Mouse (Mus musculus) olfactory bulb, adult 2 months (tissue): ENCODE measurements around the gene Stra6. TPM values are rescaled to one million over a fixed set of nuclear protein-coding genes. Genes with fewer than 3 reads are reported as not detected.

Experiments
- H3K27ac ChIP-seq: fragments of 200-500 bp; 2 replicates; pipeline ENCODE4 v1.5.1; 2012; ENCODE audit warnings: low read depth, low read length; ENCODE audit not compliant: insufficient read depth
- H3K4me1 ChIP-seq: fragments of 200-500 bp; 2 replicates; pipeline ENCODE4 v1.6.1; 2012; ENCODE audit warnings: low read length; ENCODE audit not compliant: control insufficient read depth, insufficient read depth
- H3K4me3 ChIP-seq: fragments of 200-500 bp; 2 replicates; pipeline ENCODE4 v1.5.1; 2012; ENCODE audit warnings: mild to moderate bottlenecking, low read depth, low read length, moderate library complexity; ENCODE audit not compliant: insufficient read depth
- CTCF ChIP-seq: fragments of 200-500 bp; IDR thresholded peaks from 2 replicates; pipeline ENCODE4 v1.5.1; 2012; ENCODE audit warnings: low read depth, mild to moderate bottlenecking, low read length, moderate library complexity; ENCODE audit not compliant: insufficient read depth
- POLR2A ChIP-seq: fragments of 200-500 bp; IDR thresholded peaks from 2 replicates; pipeline ENCODE4 v1.6.1; 2012; ENCODE audit warnings: mild to moderate bottlenecking, low read depth, low read length, moderate library complexity; ENCODE audit not compliant: insufficient read depth
- WGBS: fragments of 180-500 bp; shearing (Covaris S2); methylation state at CpG from one replicate; pipeline ENCODE4 v1.1.7; 2018; 5-methylcytosine and 5-hydroxymethylcytosine counted together
- polyA plus RNA-seq: library from polyadenylated mRNA; stranded (reverse); fragments of >200 nt; gene quantifications from 2 replicates; pipeline ENCODE4 v1.2.4, GENCODE M21; 2012; ENCODE audit warnings: low replicate concordance; ENCODE audit not compliant: missing spikeins, insufficient read depth, insufficient read length

Stra6 gene
- polyA plus RNA-seq, 1 experiment: not detected

DNA sequence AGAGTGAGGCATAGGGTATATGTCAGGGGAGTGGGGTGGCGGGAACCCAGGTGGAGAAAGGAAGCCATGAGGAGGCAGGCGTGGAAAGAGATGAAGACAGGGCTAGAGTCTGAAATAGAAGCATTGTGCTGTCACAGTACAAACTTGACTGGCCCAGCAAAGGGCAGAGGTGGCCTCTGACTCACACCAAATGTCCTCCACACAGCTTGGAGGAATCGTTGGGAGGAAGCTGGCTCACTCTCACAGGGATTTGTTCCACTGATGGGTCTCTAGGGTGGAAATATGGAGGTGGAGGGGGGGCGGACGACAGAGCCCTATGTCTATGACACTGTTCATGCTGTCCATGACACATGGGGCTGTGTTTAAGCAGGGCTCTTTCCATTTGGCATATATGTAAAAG, 99.6 kb downstream of the Stra6 start:
- Histone ChIP-seq H3K4me3 (no peak overlapping the region), H3K27ac (no peak overlapping the region), H3K4me1 (peaks cover 15% of the 10 kb centered on the region)
- 68% methylated on average over 5 of the region's 5 CpGs for WGBS
- TF ChIP-seq CTCF: no peak
- TF ChIP-seq POLR2A: no peak

GRCm38 (mm10) chr9:58165779-58166178, 102.2 kb downstream of the Stra6 start:
- H3K27ac ChIP-seq: no peak overlapping the region
- TF ChIP-seq POLR2A: no peak
- TF ChIP-seq CTCF: no peak
- no peak overlapping the region for H3K4me3 ChIP-seq
- H3K4me1 ChIP-seq: peaks cover 7% of the 10 kb centered on the region
- WGBS: 95% methylated on average over 1 of the region's 1 CpGs

DNA sequence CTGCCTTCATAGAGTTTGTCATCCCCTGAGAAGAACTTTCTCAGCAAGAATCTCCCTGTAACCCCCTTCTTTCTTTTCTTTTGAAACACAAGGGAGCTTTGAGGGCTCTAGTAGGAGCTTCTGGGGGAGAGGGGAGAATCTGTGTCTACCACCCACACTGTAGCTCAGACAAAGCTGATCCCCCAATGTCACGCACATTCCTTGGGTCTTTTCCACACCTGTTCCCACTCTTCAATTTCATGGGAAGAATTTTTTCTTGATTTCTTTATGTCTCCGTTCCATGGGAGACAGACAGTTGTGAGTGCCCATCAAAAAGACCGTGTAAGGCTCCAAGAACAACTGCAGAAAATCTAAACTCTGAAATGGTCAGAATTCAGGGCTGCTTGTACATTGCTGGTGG, 105.3 kb downstream of the Stra6 start:
- no peaks in the 10 kb centered on the region for H3K4me1 ChIP-seq
- H3K4me3 ChIP-seq: no peak overlapping the region
- no peak overlapping the region for H3K27ac ChIP-seq
- TF ChIP-seq CTCF: no peak
- no peak for TF ChIP-seq POLR2A
- WGBS: 84% methylated on average over 3 of the region's 3 CpGs

GRCm38 (mm10) chr9:58169426-58169825, 105.8 kb downstream of the Stra6 start:
- 77% methylated on average over 6 of the region's 6 CpGs for WGBS
- Histone ChIP-seq H3K27ac (no peak overlapping the region), H3K4me1 (no peaks in the 10 kb centered on the region), H3K4me3 (no peak overlapping the region)
- no peak for TF ChIP-seq POLR2A
- TF ChIP-seq CTCF: no peak

GRCm38 (mm10) chr9:58172863-58173262, 109.3 kb downstream of the Stra6 start:
- no peak overlapping the region for H3K27ac ChIP-seq
- TF ChIP-seq CTCF (no peak), POLR2A (no peak)
- H3K4me3 ChIP-seq: no peak overlapping the region
- H3K4me1 ChIP-seq: peaks cover 10% of the 10 kb centered on the region; the same call in 1 of the 2 replicates
- WGBS: 80% methylated on average over 2 of the region's 2 CpGs

- Histone ChIP-seq H3K4me3 (no peak overlapping the region), H3K4me1 (peaks cover 14% of the 10 kb centered on the region; the same call in 1 of the 2 replicates), H3K27ac (peak overlapping the region; percentile 67)
- 23% methylated on average over 5 of the region's 5 CpGs for WGBS
- TF ChIP-seq CTCF (no peak), POLR2A (no peak)
These were observed 111.2 kb downstream of the Stra6 start for GRCm38 (mm10) chr9:58174818-58175251.

DNA sequence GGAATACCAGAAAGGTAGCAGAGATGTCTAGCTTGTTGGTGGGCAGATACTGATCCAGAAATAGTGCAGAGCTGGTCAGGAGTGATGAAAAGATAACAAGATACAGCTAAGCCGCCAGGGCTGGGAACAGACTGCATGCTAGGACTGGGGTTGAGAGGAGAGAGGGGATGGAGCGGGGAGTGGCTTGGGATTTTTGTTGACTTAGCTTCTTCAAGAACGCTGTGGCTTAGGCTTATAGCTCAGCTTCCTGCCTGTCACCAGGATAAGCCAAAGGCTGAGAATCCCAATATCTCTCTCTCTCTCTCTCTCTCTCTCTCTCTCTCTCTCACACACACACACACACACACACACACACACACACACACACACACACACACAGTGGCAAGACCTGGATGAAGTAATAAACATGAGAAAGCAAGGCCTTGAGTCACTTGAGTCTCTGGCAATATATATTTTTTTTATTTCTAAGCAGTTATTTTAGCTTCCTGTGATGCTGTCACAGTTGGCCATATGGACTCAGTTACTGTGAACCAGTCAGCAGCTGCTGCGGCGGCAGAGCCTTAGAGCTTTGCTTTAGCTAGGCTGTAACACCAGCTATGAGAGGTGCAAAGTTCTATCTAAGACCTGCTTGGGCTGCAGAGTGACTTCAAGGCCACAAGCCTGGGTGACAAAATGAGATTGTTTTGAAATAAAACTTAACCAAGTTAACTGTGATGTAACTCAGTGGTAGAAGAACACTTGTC, 112.3 kb downstream of the Stra6 start:
- 50% methylated on average over 5 of the region's 5 CpGs for WGBS
- Histone ChIP-seq H3K4me1 (peaks cover 14% of the 10 kb centered on the region; the same call in 1 of the 2 replicates), H3K27ac (peak overlapping the region; percentile 67; the same call in 1 of the 2 replicates), H3K4me3 (no peak overlapping the region)
- no peak for TF ChIP-seq POLR2A
- no peak for TF ChIP-seq CTCF

DNA sequence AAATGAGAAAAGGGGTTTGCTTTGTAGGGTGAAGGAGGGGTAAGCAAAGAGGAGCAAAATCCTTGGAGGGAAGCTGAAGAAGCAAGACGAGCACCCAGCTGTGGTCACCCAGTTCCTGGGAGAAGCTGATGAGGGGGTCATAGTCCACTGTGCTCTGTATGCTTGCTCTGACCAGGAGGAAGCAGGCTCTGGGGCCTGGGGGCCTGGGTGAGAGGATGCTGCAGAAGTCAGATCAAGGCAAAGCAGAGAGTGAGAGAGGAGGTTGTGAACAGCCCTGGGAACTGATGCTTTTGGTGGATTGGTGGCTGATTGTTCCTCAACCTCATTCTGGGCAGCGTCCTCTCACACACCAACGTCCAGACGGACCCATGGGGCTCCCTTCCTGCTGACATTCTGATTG, 113.6 kb downstream of the Stra6 start:
- peaks cover 14% of the 10 kb centered on the region; the same call in 1 of the 2 replicates for H3K4me1 ChIP-seq
- WGBS: 74% methylated on average over 4 of the region's 4 CpGs
- no peak overlapping the region for H3K4me3 ChIP-seq
- TF ChIP-seq POLR2A (no peak), CTCF (no peak)
- no peak overlapping the region for H3K27ac ChIP-seq

DNA sequence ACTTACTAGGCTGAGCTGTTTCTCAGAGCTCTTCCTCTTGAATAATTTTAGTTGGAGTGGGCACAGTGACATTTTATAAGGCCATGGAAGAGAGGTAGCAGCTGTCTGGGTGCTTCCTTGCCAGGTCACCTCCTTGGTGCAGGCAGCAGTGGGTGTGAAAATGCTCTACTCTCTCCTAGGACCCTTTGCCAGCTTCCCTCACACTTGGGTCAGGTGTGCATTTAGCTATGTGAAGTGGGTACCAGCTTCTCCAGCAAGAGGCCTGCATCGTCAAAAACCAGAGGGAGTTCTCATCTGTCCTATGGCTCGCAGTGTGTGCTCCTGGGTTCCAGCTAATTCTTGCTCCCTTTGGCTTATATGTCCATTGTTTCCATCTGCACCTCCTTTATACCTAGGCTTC, 115.8 kb downstream of the Stra6 start:
- 89% methylated on average over 2 of the region's 2 CpGs for WGBS
- TF ChIP-seq CTCF (no peak), POLR2A (no peak)
- Histone ChIP-seq H3K4me3 (no peak overlapping the region), H3K27ac (no peak overlapping the region), H3K4me1 (peaks cover 15% of the 10 kb centered on the region; the same call in 1 of the 2 replicates)

DNA sequence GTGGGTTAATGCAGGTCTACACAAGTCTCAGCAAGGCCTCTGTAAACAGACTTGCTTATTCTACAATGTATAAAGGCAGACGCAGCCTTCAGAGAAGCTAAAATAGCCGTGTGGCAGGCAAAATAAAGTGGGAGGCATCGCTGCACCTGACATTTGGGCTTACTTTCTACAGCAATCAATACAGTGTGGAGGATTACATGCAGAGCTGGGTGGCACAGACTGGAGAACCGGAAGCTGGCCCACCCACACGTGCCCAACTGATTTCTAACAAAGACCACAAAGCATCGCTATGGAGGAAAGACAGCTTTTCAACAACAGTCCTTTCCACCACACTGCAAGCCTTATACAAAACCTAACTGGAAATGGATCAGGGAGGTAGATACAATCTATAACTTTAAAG, 120.9 kb downstream of the Stra6 start:
- peaks cover 4% of the 10 kb centered on the region; the same call in 1 of the 2 replicates for H3K4me1 ChIP-seq
- H3K27ac ChIP-seq: no peak overlapping the region
- 42% methylated on average over 6 of the region's 6 CpGs for WGBS
- no peak for TF ChIP-seq CTCF
- TF ChIP-seq POLR2A: no peak
- H3K4me3 ChIP-seq: no peak overlapping the region

DNA sequence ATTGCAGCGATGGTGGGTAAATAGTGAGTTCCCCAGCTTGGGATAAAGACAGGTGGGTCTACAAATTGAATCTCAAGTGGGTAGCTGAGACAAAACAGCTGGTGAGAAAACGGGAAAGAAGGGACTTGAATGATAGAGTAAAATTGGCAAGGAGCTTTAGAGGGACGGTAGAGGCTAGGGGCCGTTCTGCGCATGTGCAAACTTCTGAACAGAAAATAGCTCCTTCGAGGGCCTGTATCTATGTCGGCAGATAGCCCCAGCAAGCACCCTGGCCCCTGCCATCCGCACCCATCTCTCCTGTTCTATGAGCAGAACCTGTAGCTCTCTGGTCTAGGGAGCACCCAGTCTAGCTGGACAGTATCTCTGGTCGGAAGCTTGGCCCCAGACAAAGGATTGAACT, 130.6 kb downstream of the Stra6 start:
- Histone ChIP-seq H3K27ac (no peak overlapping the region), H3K4me3 (no peak overlapping the region), H3K4me1 (peaks cover 31% of the 10 kb centered on the region)
- no peak for TF ChIP-seq POLR2A
- no peak for TF ChIP-seq CTCF
- WGBS: 78% methylated on average over 9 of the region's 9 CpGs
